Mouse (Mus musculus) liver, embryonic 11.5 days (tissue): ENCODE results near the gene Slc5a5. TPM values are rescaled to one million over a fixed set of nuclear protein-coding genes. Genes with fewer than 3 reads are reported as not detected.
A peak's percentile ranks its signal among the peaks of the same experiment; 100 is the strongest.
"Not testable (repeated sequence)": the region's sequence is repeated elsewhere in the genome, so short reads cannot be mapped to it uniquely, and the experiment has no call there.

Experiments used
- ATAC-seq: fragments of 200-750 bp; cut with Nextera tagmentation; replicated peaks from 2 replicates; pipeline ENCODE4 v1.8.0; 2017; ENCODE audit warnings: moderate number of reproducible peaks, mild to moderate bottlenecking, moderate TSS enrichment, moderate library complexity; ENCODE audit not compliant: low FRiP score
- DNase-seq: peaks from one replicate; pipeline ENCODE4 v3.0.0-alpha.2; 2017; ENCODE audit warnings: low spot score
- H3K27ac ChIP-seq: fragments of 300-500 bp; sonication (generic); 2 replicates; pipeline ENCODE4 v1.5.1; 2014; ENCODE audit warnings: mild to moderate bottlenecking, low read depth, low read length, control low read depth
- H3K27me3 ChIP-seq: fragments of 300-500 bp; sonication (generic); replicated peaks from 2 replicates; pipeline ENCODE4 v1.6.1; 2014; ENCODE audit warnings: low read length, mixed read lengths; ENCODE audit not compliant: control insufficient read depth, insufficient read depth
- H3K36me3 ChIP-seq: fragments of 300-500 bp; sonication (generic); 2 replicates; pipeline ENCODE4 v1.6.1; 2014; ENCODE audit warnings: mild to moderate bottlenecking, low read length, moderate library complexity, mixed read lengths; ENCODE audit not compliant: control insufficient read depth, insufficient read depth
- H3K4me1 ChIP-seq: fragments of 300-500 bp; sonication (generic); replicated peaks from 2 replicates; pipeline ENCODE4 v1.6.1; 2014; ENCODE audit warnings: low read length, mixed read lengths; ENCODE audit not compliant: control insufficient read depth, insufficient read depth
- H3K4me2 ChIP-seq: fragments of 300-500 bp; sonication (generic); 2 replicates; pipeline ENCODE4 v1.6.1; 2014; ENCODE audit warnings: mild to moderate bottlenecking, control low read depth, moderate library complexity
- H3K4me3 ChIP-seq: fragments of 300-500 bp; sonication (generic); 2 replicates; pipeline ENCODE4 v1.5.1; 2014; ENCODE audit warnings: low read depth, low read length, control low read depth
- H3K9ac ChIP-seq: fragments of 300-500 bp; sonication (generic); 2 replicates; pipeline ENCODE4 v1.6.1; 2014; ENCODE audit warnings: low read depth, low read length, control low read depth
- H3K9me3 ChIP-seq: fragments of 300-500 bp; sonication (generic); 2 replicates; pipeline ENCODE4 v1.6.1; 2016; ENCODE audit warnings: low read length, inconsistent platforms, mixed read lengths; ENCODE audit not compliant: control insufficient read depth
- WGBS: fragments of 180-500 bp; shearing (Covaris S2); extraction: QIAGEN DNeasy Blood & Tissue Kit; methylation state at CpG from one replicate; pipeline ENCODE4 v1.1.7; 2014; 5-methylcytosine and 5-hydroxymethylcytosine counted together
- polyA plus RNA-seq: library from polyadenylated mRNA; unstranded; fragments of >200 nt; fragmentation: Nextera tagmentation; extraction: Ambion mirVana; gene quantifications from 2 replicates; pipeline ENCODE4 v1.2.1, GENCODE M21; 2014

Gene Slc5a5
- polyA plus RNA-seq, 1 experiment from 2014 or later: 0.34 TPM

GRCm38 (mm10) chr8:70898661-70899198 lies 6.2 kb upstream of the Slc5a5 start:
- Histone ChIP-seq H3K36me3 (peaks cover 18% of the 10 kb centered on the region), H3K9ac (peak overlapping the region; percentile 80), H3K27ac (no peak overlapping the region), H3K4me1 (peaks cover 6% of the 10 kb centered on the region), H3K4me3 (no peak overlapping the region), H3K4me2 (peak overlapping the region; percentile 58), H3K27me3 (no peaks in the 10 kb centered on the region), H3K9me3 (no peaks in the 10 kb centered on the region)
- no peak for DNase-seq
- ATAC-seq: no peak
- WGBS: 46% methylated on average over 2 of the region's 2 CpGs

- peaks cover 10% of the 10 kb centered on the region for H3K4me1 ChIP-seq
- peak overlapping the region; percentile 80 for H3K9ac ChIP-seq
- H3K9me3 ChIP-seq: no peaks in the 10 kb centered on the region
- peak; percentile 79 for DNase-seq
- peaks cover 18% of the 10 kb centered on the region for H3K36me3 ChIP-seq
- peak overlapping the region; percentile 86 for H3K4me3 ChIP-seq
- ATAC-seq: peak; percentile 44
- H3K27ac ChIP-seq: peak overlapping the region; percentile 45
- WGBS: under 1% methylated on average over 20 of the region's 20 CpGs
- H3K27me3 ChIP-seq: peaks cover 7% of the 10 kb centered on the region
- H3K4me2 ChIP-seq: peak overlapping the region; percentile 58
These were observed 5.3 kb upstream of the Slc5a5 start for GRCm38 (mm10) chr8:70897681-70898413.

GRCm38 (mm10) chr8:70897021-70897680 lies 4.6 kb upstream of the Slc5a5 start, which contains the start of gene Rpl18a:
Gene Rpl18a, minus strand, starts transcription at chr8:70897412.
- Histone ChIP-seq H3K27ac (peak within 1 kb of the TSS; percentile 91), H3K36me3 (peaks cover 18% of the 10 kb centered on the region), H3K27me3 (peaks cover 14% of the 10 kb centered on the region), H3K4me1 (peaks cover 13% of the 10 kb centered on the region), H3K9ac (peak within 1 kb of the TSS; percentile 98), H3K4me2 (peak within 1 kb of the TSS; percentile 98), H3K9me3 (no peaks in the 10 kb centered on the region), H3K4me3 (peak within 1 kb of the TSS; percentile 86)
- under 1% methylated on average over 60 of the region's 60 CpGs for WGBS
- ATAC-seq (peak; percentile 94), DNase-seq (peak; percentile 92)

GRCm38 (mm10) chr8:70896316-70897020 lies 3.9 kb upstream of the Slc5a5 start:
- ATAC-seq (no peak), DNase-seq (no peak)
- H3K4me3 ChIP-seq: peak overlapping the region; percentile 86
- WGBS: 1% methylated on average over 25 of the region's 25 CpGs
- no peaks in the 10 kb centered on the region for H3K9me3 ChIP-seq
- H3K4me2 ChIP-seq: peak overlapping the region; percentile 98
- H3K4me1 ChIP-seq: peaks cover 18% of the 10 kb centered on the region
- peaks cover 18% of the 10 kb centered on the region for H3K36me3 ChIP-seq
- H3K27me3 ChIP-seq: peaks cover 21% of the 10 kb centered on the region
- H3K27ac ChIP-seq: peak overlapping the region; percentile 91
- peak overlapping the region; percentile 98 for H3K9ac ChIP-seq

GRCm38 (mm10) chr8:70895571-70896259 lies 3.2 kb upstream of the Slc5a5 start:
- not testable (repeated sequence) for H3K9me3 ChIP-seq, DNase-seq, ATAC-seq
- Histone ChIP-seq H3K4me1 (peaks cover 20% of the 10 kb centered on the region), H3K36me3 (peaks cover 18% of the 10 kb centered on the region), H3K27me3 (peaks cover 29% of the 10 kb centered on the region), H3K4me3 (peak overlapping the region; percentile 86), H3K4me2 (peak overlapping the region; percentile 98), H3K27ac (peak overlapping the region; percentile 91), H3K9ac (peak overlapping the region; percentile 98)
- 80% methylated on average over 23 of the region's 24 CpGs for WGBS

GRCm38 (mm10) chr8:70894771-70895545 lies 2.4 kb upstream of the Slc5a5 start:
- H3K9ac ChIP-seq: 0 out of 2 replicates have a peak overlapping the region, but pooled peaks have one; percentile 28
- H3K4me3 ChIP-seq: peak overlapping the region; percentile 86
- H3K27me3 ChIP-seq: peaks cover 36% of the 10 kb centered on the region
- peaks cover 18% of the 10 kb centered on the region for H3K36me3 ChIP-seq
- H3K4me1 ChIP-seq: peaks cover 20% of the 10 kb centered on the region
- DNase-seq (no peak), ATAC-seq (no peak)
- peak overlapping the region; percentile 91 for H3K27ac ChIP-seq
- peak overlapping the region; percentile 98 for H3K4me2 ChIP-seq
- H3K9me3 ChIP-seq: no peaks in the 10 kb centered on the region
- 91% methylated on average over 8 of the region's 8 CpGs for WGBS

- Histone ChIP-seq H3K9ac (no peak overlapping the region), H3K4me3 (no peak overlapping the region), H3K4me2 (no peak overlapping the region), H3K27me3 (peaks cover 36% of the 10 kb centered on the region), H3K9me3 (no peaks in the 10 kb centered on the region), H3K36me3 (peaks cover 18% of the 10 kb centered on the region), H3K4me1 (peaks cover 20% of the 10 kb centered on the region), H3K27ac (no peak overlapping the region)
- DNase-seq: no peak
- WGBS: 59% methylated on average over 2 of the region's 2 CpGs
- ATAC-seq: no peak
These were observed 1.8 kb upstream of the Slc5a5 start for GRCm38 (mm10) chr8:70894385-70894720.
